Mouse (Mus musculus) spleen, postnatal 10 days (tissue): ENCODE measurements around the gene Atad1.
A peak's percentile ranks its signal among the peaks of the same experiment; 100 is the strongest.
"Not testable (repeated sequence)": the region's sequence is repeated elsewhere in the genome, so short reads cannot be mapped to it uniquely, and the experiment has no call there.

Experiments used
- DNase-seq, 2 experiments: peaks; one replicate each; pipeline ENCODE4 v3.0.0; 2021 to 2022; ENCODE audit warnings: low spot score in 2 of 2

Atad1 gene

DNA sequence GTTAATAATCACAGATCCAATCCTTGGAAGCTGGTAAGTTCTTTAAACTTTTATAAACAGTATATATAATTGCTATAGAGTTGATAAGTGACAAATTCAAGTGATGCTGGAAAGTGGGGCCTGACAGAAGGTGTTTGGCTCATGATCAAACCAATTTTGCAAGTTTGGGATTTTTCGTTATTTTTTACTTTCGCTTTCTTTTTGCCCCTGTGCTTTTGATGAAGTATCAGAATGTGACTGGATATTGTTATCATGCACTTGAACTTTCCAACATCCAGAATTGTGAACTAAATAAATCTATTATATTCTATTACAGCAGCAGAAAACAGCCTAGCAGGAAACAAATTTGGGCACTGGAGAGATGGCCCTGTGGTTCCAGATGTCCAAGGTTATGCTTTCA lies 58.7 kb downstream of the Atad1 start:
- no peak for DNase-seq

DNA sequence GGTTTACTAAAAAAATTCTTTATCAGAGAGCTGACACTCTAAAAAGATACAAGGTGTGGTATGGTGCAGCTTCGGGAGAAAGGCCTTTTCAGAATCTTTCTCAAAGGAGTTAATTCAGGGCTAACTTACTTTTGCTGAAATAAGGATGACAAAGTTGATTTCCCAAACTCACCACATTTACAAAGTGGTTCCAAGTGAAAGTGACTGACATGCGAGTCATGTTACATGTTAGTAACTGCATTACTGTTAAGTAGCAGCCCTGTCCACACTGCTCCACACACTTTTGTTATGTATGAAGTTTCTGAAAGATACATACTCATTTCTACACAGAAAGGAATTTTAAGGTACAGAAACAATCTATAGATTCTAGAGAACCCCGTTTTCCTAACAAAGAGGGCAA lies 63.8 kb downstream of the Atad1 start:
- DNase-seq = no peak

DNA sequence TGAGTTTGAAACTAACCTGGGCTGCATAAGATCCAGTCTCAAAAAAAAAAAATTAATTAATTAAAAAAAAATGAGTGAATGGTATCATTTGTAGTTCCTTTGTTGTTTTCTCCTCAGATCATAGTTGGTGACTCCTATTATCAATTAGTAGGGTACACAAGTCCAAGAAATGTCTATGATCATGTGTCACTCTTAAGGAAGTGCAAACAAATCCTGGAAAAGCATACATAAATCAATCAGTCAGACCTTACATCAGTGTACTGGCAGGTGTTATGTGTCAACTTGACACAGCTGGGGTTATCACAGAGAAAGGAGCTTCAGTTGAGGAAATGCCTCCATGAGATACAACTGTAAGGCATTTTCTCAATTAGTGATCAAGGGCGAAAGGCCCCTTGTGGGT lies 71.8 kb downstream of the Atad1 start:
- DNase-seq = not testable (repeated sequence)

DNA sequence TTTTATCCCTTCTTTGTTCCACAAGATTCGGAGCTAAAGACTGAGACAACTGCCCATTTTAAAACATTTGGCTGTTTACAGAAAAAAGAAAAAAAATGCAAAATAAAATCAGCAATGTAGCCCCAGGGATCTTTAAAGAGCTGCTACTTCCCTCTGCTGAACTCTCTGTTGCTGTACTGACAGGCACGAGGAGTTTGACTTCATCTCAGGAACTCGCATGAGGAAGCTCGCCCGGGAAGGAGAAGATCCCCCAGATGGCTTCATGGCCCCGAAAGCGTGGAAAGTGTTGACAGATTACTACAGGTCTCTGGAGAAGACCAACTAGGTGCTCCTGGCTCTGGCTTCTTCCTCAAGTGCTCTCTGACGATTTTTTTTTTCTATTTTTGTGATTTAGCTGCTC lies 74.3 kb downstream of the Atad1 start:
- DNase-seq = no peak

DNA sequence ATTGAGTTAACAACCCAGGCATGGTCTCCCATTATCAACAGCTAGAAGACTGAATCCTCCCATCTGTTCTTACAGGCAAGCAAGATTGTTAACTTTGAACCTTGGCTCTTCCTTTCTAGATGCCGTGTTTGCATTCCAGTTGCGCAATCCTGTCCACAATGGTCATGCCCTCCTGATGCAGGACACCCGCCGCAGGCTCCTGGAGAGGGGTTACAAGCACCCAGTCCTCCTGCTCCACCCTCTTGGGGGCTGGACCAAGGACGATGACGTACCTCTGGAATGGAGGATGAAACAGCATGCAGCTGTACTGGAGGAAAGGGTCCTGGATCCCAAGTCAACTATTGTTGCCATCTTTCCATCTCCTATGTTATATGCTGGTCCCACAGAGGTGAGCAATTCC lies 76.7 kb downstream of the Atad1 start:
- no peak for DNase-seq

DNA sequence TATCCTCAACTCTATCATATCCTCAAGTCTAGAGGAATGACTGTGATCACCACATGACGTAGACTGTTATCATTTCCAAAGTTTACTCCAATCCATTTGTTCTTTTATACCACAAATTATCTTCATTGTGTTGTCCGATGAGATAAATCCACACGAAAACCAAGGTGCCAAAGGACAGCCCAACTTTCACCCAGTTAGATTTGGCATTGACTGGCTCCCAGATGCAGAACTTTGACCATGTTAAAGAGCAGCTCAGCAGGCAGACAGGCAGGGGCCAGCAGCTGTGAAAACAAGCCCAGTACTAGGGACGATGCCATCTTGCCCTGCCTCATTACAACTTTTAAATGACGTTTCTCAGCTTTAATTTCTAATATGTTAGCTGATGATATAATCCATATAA lies 80.2 kb downstream of the Atad1 start:
- DNase-seq = no peak

DNA sequence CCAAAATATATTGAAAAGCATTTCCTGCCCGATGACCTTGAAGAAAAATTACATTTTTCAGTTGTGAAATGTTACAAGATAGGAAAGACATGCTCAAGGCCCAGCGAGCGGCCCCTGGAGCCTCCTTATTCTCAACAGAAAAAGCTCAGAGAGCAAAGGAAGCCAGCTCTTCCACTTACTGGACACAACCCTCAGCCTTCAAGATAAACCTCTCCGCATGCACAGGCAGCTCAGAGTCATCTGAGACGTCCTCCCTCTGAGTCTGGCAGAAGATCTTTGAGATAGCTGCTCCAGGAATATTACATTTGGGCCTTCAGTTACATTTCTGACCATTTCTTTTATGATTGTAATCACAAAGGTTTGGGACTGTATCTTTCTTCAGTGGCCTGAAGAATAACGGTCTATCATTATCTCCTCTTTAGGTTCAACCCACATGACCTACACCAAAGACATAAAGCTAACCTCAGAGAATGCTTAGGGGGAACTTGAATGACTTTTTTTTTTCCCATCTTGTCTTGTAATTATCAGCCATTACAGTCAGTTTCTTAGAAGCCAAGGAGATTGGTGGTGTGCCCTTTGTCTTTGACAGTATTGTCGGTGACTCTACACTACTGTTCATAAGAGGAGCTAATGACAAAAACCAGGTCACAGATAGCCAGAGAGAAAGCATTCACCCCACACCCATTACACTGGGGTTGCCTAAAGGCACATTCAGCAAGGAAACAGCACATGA lies 85.8 kb downstream of the Atad1 start:
- DNase-seq = no peak

DNA sequence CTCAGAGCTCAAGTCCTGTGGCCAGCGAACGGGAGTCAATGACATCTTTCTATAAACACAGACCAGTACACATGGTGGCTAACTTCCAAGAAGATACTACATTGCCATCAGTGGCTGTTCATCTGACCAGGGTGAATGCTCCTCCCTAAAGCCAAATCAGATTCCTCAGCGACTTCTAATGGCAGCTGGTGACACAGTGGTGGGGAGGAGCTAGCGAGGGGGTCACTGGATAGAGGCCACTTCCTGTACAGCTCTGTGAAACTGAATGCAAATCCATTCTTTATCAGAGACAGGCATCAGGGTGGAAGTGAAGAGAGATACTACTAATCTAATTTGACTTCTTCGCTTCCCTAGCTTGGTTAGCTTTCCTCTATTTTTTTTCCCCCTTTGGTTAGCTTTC lies 86.5 kb downstream of the Atad1 start:
- DNase-seq = no peak

DNA sequence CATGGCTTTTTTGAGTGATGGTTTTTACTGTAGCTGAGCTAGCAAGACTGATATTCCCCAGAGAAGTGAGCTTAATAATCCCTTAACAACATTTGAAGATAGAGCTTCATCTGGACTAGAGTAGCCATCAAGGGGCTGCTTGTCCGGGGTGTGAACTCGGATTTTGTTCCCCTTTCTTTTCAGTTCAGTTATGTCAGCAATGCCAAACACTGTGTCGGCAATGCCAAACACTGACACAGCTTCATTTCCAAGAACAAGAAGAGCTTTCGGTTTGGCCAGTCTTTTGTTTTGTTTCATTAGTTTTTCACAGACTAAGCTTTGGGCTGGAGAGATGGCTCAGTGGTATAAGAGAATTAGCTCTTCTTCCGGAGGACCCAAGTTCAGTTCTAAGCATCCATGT lies 88.5 kb downstream of the Atad1 start:
- DNase-seq = no peak

DNA sequence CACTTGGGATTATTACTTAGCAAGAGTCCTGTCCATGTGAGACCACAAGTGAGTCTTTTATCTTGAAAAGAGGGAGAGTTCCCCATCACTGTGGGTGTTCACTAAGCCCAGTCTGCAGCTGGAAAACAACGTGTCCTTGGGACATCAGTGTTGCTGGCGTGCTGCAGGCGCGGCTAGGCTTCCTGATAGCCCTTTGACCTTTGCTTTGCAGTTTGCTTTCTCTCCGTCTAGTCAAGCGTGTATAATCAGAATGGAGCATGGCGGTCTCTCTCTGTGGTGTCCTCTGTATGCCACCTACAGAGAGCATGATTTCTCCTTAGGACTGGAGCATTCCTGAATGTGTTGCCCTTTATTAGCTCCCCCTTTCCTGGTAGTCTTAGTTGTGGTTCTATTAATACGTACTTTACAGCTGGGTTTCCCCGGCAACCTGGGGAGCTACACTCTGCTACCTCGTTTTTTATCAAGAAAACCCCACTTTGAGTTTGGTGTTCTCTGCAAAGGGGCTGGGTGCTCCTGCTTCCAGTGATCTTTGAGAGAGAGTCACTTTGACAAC lies 91.5 kb downstream of the Atad1 start:
- DNase-seq = no peak

DNA sequence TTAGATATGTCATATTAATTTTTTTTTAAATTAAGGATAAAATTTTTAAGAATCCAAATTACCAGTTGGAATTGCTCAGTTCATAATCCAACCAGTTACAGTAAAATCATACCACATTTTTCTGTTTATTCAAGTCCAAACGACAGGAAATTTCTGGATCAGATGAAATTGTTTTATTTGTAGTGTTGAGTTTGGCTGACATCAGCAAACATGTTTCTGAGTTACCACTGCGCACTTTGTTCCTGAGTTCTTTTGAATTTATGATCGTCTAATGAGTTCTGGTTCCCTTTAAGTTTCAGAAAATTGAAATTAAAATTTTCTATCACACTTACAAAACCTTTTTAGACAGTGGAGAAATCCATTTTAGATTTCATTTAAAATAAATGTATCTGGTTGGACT lies 93.2 kb downstream of the Atad1 start:
- DNase-seq = no peak

DNA sequence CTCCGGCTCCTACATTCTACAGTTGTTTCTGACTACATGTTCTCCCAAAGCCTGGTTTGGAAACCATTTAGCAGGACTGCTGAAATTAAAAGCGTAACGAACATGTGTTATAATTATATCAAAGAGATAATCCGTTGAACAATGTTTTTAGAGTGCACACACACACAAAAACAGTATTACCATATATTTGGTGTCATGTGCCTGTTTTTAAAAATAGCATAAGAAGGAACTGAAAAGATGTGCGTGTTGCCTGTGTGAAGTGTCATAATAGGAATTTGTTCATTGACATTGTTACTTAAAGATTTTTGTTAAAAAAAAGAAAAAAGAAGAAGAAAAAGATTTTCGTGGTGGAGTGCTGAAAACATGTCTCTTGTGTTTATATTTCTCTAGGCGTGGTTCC lies 93.6 kb downstream of the Atad1 start:
- DNase-seq = no peak

DNA sequence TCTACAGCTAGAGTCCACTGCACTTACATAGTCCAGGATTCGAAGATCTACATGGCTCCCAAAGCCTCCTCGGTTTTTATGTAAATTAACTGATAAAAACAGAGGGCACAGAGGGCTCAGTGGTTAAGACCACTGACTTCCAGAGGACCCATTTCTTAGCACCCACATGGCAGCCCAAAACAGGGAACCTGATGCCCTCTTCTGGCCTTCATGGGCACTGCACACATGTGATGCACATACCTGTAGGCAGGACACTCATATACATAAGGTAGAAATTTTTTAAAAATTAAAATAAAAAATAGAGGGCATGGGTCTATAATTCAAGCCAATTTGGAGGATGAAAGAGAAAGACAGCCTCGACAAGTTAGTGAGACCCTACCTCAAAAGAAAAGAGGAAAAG lies 95.9 kb downstream of the Atad1 start:
- no peak for DNase-seq

DNA sequence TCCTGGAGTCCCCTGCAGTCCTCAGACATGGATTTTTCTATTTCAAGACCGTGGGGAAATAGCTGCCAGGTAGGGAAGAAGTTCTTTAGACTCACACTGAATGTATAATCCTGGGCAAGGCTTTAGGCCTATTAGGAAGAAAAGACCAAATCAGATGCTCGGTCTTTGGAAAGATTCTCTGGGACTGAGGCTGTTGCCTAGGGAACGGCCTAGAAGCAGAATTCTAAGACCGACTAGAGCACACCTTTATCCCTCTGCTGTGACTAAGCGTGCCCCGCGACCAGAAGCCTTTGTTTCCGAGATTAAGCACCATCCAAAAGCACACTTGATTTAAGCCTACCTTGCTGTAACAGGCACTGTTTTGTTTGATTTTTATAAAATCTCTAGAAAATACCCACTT lies 97.6 kb downstream of the Atad1 start:
- DNase-seq = no peak

DNA sequence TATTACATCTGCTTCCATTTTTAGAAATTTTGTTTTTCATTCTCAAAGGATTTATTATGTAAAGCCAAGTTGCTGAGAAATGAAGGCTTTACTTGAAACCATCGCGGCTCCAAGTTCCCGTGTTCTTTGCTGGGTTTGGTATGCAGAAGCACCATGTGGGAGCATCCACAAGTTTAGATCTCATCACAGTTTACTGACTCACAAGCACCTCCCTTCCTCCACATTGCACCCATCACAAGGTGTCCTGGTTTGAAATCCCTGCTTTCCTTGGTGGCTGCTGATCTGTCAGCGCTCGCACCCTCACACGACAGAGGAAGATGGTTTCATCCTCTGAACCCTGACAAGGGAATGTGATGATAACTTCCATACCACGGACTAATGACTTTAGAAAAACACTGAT lies 98.1 kb downstream of the Atad1 start:
- no peak for DNase-seq

DNA sequence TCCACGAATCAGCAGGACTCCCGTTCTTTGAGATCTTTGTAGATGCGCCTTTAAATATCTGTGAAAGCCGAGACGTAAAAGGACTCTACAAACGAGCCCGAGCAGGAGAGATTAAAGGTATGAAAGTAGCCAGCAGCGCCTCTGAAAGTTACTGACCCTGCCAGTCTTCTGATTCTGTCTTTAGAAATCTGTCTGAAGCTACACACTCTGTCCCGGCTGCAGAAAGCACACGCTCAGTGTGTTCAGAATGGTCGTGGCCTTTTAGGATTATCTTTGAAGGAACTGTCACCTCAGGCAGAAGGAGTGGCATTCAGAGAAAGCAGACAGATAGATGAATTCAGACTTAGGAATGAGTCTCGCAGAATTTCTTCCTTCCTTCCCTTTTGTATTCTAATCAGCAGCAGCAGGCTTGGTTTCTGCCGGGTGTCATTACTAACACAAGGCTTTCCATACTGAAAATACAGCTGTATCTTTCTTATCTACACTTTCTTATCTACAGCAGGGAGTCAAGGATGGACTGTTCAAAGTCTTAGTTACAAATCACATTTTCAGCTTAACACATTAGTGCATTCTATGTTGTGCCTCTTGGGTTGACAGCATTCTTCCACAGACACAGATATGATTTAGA lies 101.2 kb downstream of the Atad1 start:
- DNase-seq = no peak

DNA sequence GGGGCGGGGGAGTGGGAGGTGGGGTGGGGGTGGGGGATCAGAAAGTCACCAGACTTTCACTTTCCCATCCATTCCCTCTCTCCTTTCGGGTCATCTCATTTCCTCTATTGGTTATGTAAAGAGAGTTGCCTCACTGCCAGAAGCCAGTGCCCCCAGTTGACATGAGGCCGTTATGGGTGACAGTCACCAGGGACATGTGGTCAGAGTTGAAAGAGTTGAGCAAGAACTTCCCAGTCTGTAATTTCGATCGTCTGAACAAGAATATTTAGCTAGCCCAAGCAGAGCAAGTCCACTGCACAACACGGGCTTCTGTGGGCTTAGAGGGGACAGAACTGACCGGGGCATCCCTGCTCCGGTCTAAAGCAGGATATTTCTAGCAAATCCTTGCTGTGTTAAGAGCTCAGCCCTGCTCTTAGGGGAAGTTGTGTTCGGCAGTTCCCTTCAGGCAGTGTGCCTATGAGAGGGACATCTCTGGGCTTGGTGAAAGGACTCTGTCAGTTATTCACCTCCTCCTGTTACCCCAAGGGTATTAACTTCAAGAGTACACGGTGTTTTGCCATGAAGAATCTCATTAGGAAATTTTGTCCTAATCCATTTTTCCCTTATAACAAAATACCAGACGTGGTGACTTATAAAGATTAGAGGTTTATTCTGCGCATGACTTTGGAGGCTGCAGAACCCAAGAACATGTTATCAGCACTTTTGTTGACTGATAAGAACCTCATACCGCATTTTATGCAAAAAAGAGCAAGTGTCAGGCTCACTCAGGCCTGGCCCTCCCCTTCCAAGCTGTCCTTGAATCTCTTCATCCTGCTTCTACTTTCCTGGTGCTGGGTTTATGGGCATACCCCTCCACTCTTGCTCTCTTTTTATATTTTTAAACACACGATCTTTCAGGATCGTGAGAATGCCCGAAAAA lies 102.0 kb downstream of the Atad1 start:
- peak; percentile 7 to 34 for DNase-seq

DNA sequence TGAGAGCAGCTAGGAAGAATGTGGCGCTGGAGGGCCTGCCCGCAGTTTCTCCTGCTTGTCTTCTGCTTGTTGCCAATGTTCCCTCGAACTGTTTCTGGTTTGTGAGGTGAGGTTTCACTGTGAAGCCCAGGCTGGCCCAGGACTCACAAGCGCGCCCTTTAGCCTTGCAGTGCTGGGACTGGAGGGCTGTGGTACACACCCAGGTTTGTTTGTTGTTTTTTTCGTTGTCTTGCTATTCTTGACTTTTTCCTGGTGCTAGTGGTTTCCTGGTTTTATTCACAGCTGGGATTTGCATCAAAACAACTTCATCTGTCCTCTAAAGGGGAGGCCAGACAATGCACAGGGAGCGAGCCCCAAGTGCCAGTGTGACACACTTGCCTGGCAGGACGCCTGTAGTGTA lies 104.7 kb downstream of the Atad1 start:
- no peak for DNase-seq

DNA sequence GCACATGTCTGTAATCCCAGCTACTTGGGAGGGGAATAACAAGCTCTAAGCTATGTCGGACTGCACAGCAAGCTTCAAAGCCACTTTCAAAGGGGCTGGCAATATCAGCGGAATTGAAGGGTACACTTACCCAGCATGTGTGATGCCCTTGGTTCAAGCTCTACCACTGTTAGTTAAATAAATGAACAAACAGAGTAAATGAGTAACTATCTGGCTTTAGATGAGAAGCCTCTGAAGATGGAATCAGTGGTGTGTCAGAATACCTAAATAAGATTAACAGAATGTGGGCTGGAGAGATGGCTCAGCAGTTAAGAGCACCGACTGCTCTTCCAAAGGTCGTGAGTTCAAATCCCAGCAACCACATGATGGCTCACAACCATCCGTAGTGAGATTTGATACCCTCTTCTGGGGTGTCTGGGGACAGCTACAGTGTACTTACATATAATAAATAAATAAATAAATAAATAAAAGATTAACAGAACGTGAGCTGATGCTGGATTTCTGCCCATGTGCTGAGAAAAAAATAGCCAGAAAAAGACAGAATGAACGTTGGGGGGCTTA lies 110.9 kb downstream of the Atad1 start:
- no peak for DNase-seq

DNA sequence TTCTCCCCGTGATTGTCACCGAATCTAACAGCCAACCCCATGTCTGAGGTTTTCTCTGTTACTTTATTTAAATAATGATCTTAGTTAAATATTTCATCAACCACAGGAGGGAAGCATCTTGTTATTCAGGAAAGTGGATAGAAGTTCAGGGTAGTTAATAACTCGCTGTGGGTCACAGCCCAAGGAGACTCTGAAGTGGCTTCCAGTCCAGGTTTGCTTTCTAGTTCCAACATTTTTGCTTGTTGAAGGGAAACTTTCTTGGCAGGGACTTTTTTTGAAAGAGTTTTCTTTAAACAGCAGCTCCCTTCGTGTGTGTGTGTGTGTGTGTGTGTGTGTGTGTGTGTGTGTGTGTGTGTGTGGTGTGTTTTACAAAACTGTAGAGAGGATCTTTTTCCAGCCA lies 112.0 kb downstream of the Atad1 start:
- DNase-seq = no peak

DNA sequence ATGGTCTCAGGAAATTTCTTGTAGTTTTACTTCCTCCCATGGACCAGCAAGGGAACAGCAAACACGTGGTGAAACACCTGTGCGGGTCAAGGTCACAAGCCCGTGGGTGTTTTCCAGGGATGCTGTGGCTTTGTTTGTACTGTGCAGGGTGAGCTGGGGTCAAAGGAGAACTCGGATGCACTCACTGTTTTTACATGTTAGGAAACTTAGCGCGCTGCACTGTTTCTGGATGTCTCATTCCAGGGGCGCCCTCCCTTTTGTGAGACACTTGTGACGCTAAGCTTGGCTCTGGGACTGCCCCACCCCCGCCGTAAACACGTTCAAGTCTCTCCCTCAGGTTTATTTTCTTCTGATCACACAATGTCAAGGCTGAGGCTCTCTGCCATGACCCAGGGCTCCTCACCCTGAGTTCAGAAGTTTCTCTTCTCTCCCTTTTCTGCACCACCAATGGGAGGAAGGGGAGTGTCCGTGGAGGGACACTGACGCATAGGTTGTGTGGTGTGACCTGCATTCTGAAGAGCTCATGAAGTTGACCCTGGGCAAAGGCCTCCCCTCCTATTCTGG lies 112.7 kb downstream of the Atad1 start:
- DNase-seq = no peak

DNA sequence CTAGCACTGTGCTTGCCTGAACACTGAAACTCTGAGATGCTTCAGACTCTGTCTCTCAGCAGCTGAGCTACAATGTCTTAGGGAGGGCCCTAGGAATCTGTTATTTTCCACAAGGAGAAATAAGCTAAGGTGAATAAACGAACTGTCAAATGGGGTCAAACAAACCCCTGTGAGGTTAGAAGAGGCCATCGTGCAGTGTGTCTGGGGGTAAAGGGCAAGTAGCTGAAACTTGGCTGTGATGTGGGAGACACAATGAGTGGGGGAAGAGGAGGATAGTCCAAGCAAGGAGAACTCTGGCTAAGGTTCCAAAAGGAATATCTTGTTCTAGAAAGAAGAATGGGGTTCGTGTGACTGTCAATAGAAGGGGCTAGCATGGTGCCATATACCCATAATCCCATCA lies 117.4 kb downstream of the Atad1 start:
- DNase-seq = no peak
